In genomic region chr12:55272243-55272642, GRCm38 (mm10) we compare ENCODE assay signal across 20 mouse cellular contexts. TPM values are rescaled to one million over a fixed set of nuclear protein-coding genes. Genes with fewer than 3 reads are reported as not detected.
DNase-seq lines count a peak whose midpoint lies in the region; ATAC-seq lines count a peak whose summit lies in the region.
"Had no signal": no experiment of that assay in that cellular context is flagged by ENCODE, and none has a peak within 500 bp of the region (broad histone marks: within the 10 kb centered on the region; RNA-seq: fewer than 3 reads in every experiment).

No protein-coding gene starts in this region.

- 83% methylated on average over 3 of the region's 3 CpGs for WGBS in forebrain, embryonic 15.5 days

- no peaks in the 10 kb centered on the region for H3K36me3 ChIP-seq in forebrain, embryonic 15.5 days
- H3K36me3 ChIP-seq: liver, embryonic 15.5 days; midbrain, embryonic 12.5 days had no signal

- H3K9me3 ChIP-seq in forebrain, embryonic 15.5 days, result no peaks in the 10 kb centered on the region
- H3K9me3 ChIP-seq: forebrain, embryonic 13.5 days; heart, embryonic 13.5 days; liver, embryonic 15.5 days; midbrain, embryonic 12.5 days had no signal

- H3K4me3 ChIP-seq in forebrain, embryonic 15.5 days, result no peak overlapping the region
- H3K4me3 ChIP-seq: forebrain, embryonic 13.5 days; heart, embryonic 13.5 days; liver, embryonic 15.5 days; midbrain, embryonic 12.5 days had no signal

- H3K4me2 ChIP-seq in forebrain, embryonic 15.5 days (replicated peaks), result no peak overlapping the region
- H3K4me2 ChIP-seq: forebrain, embryonic 13.5 days; heart, embryonic 13.5 days; liver, embryonic 15.5 days; midbrain, embryonic 12.5 days had no signal

- H3K27me3 ChIP-seq in forebrain, embryonic 15.5 days, result no peaks in the 10 kb centered on the region
- H3K27me3 ChIP-seq: forebrain, embryonic 13.5 days; heart, embryonic 13.5 days; liver, embryonic 15.5 days; midbrain, embryonic 12.5 days had no signal

- DNase-seq in 3T3-L1 (ENCODE audit: low read depth, low spot score) (peak; percentile 59), A20 (ENCODE audit: low read depth, low spot score) (peak; percentile 10), WW6 (ENCODE audit: low read depth, low spot score) (peak; percentile 45)
- no peak for DNase-seq in Muller cell, postnatal 12 days (ENCODE audit: inconsistent ontology term)
- no peak for DNase-seq in kidney, adult 8-10 months
- DNase-seq: cerebellum, postnatal 25 days; gastrocnemius, postnatal 36 days; kidney, postnatal 14 days; right cerebral cortex, adult 18-20 months; spleen, adult 18-20 months; thymus, postnatal 25 days had no signal

- H3K4me1 ChIP-seq in forebrain, embryonic 15.5 days, result no peaks in the 10 kb centered on the region
- H3K4me1 ChIP-seq: forebrain, embryonic 13.5 days; heart, embryonic 13.5 days; liver, embryonic 15.5 days; midbrain, embryonic 12.5 days had no signal

- ATAC-seq in granulocyte monocyte progenitor cell, adult 5-6 weeks (replicated peaks; ENCODE audit: poor library complexity, severe bottlenecking), result peak; percentile 50
- no peak for ATAC-seq in frontal cortex, adult (ENCODE audit: low TSS enrichment)
- no peak for ATAC-seq in forebrain, embryonic 15.5 days (replicated peaks)
- ATAC-seq: activated CD4-positive, CD25-positive, alpha-beta regulatory T cell, adult 4 months; forebrain, embryonic 13.5 days; inflammation-experienced regulatory T-cells, adult 6 months had no signal

- no peak overlapping the region for H3K9ac ChIP-seq in forebrain, embryonic 15.5 days (replicated peaks)
- H3K9ac ChIP-seq: forebrain, embryonic 13.5 days; heart, embryonic 13.5 days; liver, embryonic 15.5 days; midbrain, embryonic 12.5 days had no signal

- H3K27ac ChIP-seq in forebrain, embryonic 15.5 days (replicated peaks), result no peak overlapping the region
- H3K27ac ChIP-seq: forebrain, embryonic 13.5 days; heart, embryonic 13.5 days; liver, embryonic 15.5 days; midbrain, embryonic 12.5 days had no signal

RNA-seq across cellular contexts. Expression of gene 1110008L16Rik, which starts 27.1 kb away (rescaled TPM):
- 34.0 and 34.8 TPM in 2 replicates for total RNA-seq in granulocyte monocyte progenitor cell, adult 5-6 weeks (2014; fragmentation: Nextera tagmentation)
- 24.6 and 36.7 TPM in 2 replicates for total RNA-seq in granulocyte monocyte progenitor cell, adult 5-6 weeks (2017)
- polyA plus RNA-seq in forebrain, embryonic 15.5 days (2015; fragmentation: Nextera tagmentation; extraction: Ambion mirVana), result 10.7 and 12.2 TPM in 2 replicates

RNA-seq across cellular contexts. Expression of gene Ppp2r3c, which starts 30.6 kb away (rescaled TPM):
- 25.8 and 31.2 TPM in 2 replicates for total RNA-seq in granulocyte monocyte progenitor cell, adult 5-6 weeks (2014; fragmentation: Nextera tagmentation)
- total RNA-seq in granulocyte monocyte progenitor cell, adult 5-6 weeks (2017), result 28.6 and 30.4 TPM in 2 replicates
- polyA plus RNA-seq in forebrain, embryonic 15.5 days (2015; fragmentation: Nextera tagmentation; extraction: Ambion mirVana), result 23.1 and 23.7 TPM in 2 replicates

RNA-seq across cellular contexts. Expression of gene Srp54c, which starts 42.3 kb away (rescaled TPM):
- 39.1 and 52.6 TPM in 2 replicates for total RNA-seq in granulocyte monocyte progenitor cell, adult 5-6 weeks (2014; fragmentation: Nextera tagmentation)
- 102 and 105 TPM in 2 replicates for total RNA-seq in granulocyte monocyte progenitor cell, adult 5-6 weeks (2017)
- polyA plus RNA-seq in forebrain, embryonic 15.5 days (2015; fragmentation: Nextera tagmentation; extraction: Ambion mirVana), result 80.4 and 83.1 TPM in 2 replicates

Comparison
In these comparisons a context has a peak if more than half of its experiments do, and no peak if none do; other contexts are left out.
1. DNase-seq: peak in 3T3-L1 (single experiment), A20 (single experiment) and WW6 (single experiment); none in Muller cell, postnatal 12 days (single experiment) and kidney, adult 8-10 months (0 of 2).